Mouse (Mus musculus) forebrain, embryonic 11.5 days (tissue): ENCODE measurements around the gene Wbp11. TPM values are rescaled to one million over a fixed set of nuclear protein-coding genes. Genes with fewer than 3 reads are reported as not detected.

Source experiments
- ATAC-seq: fragments of 200-750 bp; cut with Nextera tagmentation; replicated peaks from 2 replicates; pipeline ENCODE4 v1.8.0; 2017; ENCODE audit warnings: moderate TSS enrichment; ENCODE audit not compliant: low FRiP score
- DNase-seq: peaks from one replicate; pipeline ENCODE4 v3.0.0-alpha.2; 2017; ENCODE audit warnings: low spot score
- H3K27ac ChIP-seq: fragments of 300-500 bp; sonication (generic); 2 replicates; pipeline ENCODE4 v1.5.1; 2014; ENCODE audit warnings: low read depth, low read length
- H3K27me3 ChIP-seq: fragments of 300-500 bp; sonication (generic); 2 replicates; pipeline ENCODE4 v1.6.1; 2014; ENCODE audit warnings: mild to moderate bottlenecking, low read length, mixed read lengths; ENCODE audit not compliant: control insufficient read depth, insufficient read depth
- H3K36me3 ChIP-seq: fragments of 300-500 bp; sonication (generic); 2 replicates; pipeline ENCODE4 v1.6.1; 2014; ENCODE audit warnings: mild to moderate bottlenecking, low read length, moderate library complexity, mixed read lengths; ENCODE audit not compliant: control insufficient read depth, insufficient read depth
- H3K4me1 ChIP-seq: fragments of 300-500 bp; sonication (generic); replicated peaks from 2 replicates; pipeline ENCODE4 v1.6.1; 2014; ENCODE audit warnings: low read length, mixed read lengths; ENCODE audit not compliant: control insufficient read depth, insufficient read depth
- H3K4me2 ChIP-seq: fragments of 300-500 bp; sonication (generic); 2 replicates; pipeline ENCODE4 v1.6.1; 2014; ENCODE audit warnings: low read depth, mild to moderate bottlenecking, low read length, moderate library complexity, mixed read lengths; ENCODE audit not compliant: severe bottlenecking
- H3K4me3 ChIP-seq: fragments of 300-500 bp; sonication (generic); 2 replicates; pipeline ENCODE4 v1.5.1; 2014; ENCODE audit warnings: low read depth, low read length
- H3K9ac ChIP-seq: fragments of 300-500 bp; sonication (generic); 2 replicates; pipeline ENCODE4 v1.6.1; 2014; ENCODE audit warnings: low read length
- H3K9me3 ChIP-seq: fragments of 300-500 bp; sonication (generic); 2 replicates; pipeline ENCODE4 v1.6.1; 2016; ENCODE audit warnings: low read length, mixed read lengths; ENCODE audit not compliant: control insufficient read depth
- WGBS: fragments of 180-500 bp; shearing (Covaris S2); extraction: QIAGEN DNeasy Blood & Tissue Kit; methylation state at CpG from one replicate; pipeline ENCODE4 v1.1.7; 2014; 5-methylcytosine and 5-hydroxymethylcytosine counted together
- polyA plus RNA-seq: library from polyadenylated mRNA; unstranded; fragments of >200 nt; fragmentation: Nextera tagmentation; extraction: Ambion mirVana; gene quantifications from 2 replicates; pipeline ENCODE4 v1.2.1, GENCODE M21; 2014

Gene Wbp11
- 174 and 191 TPM in 2 replicates for polyA plus RNA-seq

GRCm38 (mm10) chr6:136827881-136828561 is at the start of gene Wbp11:
Wbp11 (minus strand) TSS chr6:136828233.
- DNase-seq = peak; percentile 96
- under 1% methylated on average over 45 of the region's 45 CpGs for WGBS

GRCm38 (mm10) chr6:136875670-136876069 is 47.6 kb upstream of the Wbp11 start, which contains the start of gene Mgp:
Mgp (minus strand) TSS chr6:136875823.
- H3K36me3 ChIP-seq = no peaks in the 10 kb centered on the region
- H3K9ac ChIP-seq = no peak within 1 kb of the TSS
- H3K4me3 ChIP-seq = no peak within 1 kb of the TSS
- no peaks in the 10 kb centered on the region for H3K9me3 ChIP-seq
- ATAC-seq (no peak), DNase-seq (no peak)
- H3K27ac ChIP-seq = no peak within 1 kb of the TSS
- no peak within 1 kb of the TSS for H3K4me2 ChIP-seq
- 61% methylated on average over 9 of the region's 9 CpGs for WGBS
- no peaks in the 10 kb centered on the region for H3K4me1 ChIP-seq
- H3K27me3 ChIP-seq = no peaks in the 10 kb centered on the region

More at GRCm38 (mm10) chr6:136827881-136828561, at the start of gene Wbp11:
- Histone ChIP-seq H3K9me3 (no peaks in the 10 kb centered on the region), H3K4me3 (peak within 1 kb of the TSS; percentile 96), H3K4me2 (peak within 1 kb of the TSS; percentile 75), H3K36me3 (no peaks in the 10 kb centered on the region; the same call in 1 of the 2 replicates), H3K4me1 (no peaks in the 10 kb centered on the region; the same call in 1 of the 2 replicates), H3K9ac (peak within 1 kb of the TSS; percentile 98), H3K27ac (0 out of 2 replicates have a peak within 1 kb of the TSS, but pooled peaks have one; percentile 53), H3K27me3 (no peaks in the 10 kb centered on the region)
- peak; percentile 100 for ATAC-seq

- 81% methylated on average over 8 of the region's 8 CpGs for WGBS
- H3K4me2 ChIP-seq = no peak overlapping the region
- no peaks in the 10 kb centered on the region for H3K9me3 ChIP-seq
- no peak overlapping the region for H3K9ac ChIP-seq
- no peak overlapping the region for H3K27ac ChIP-seq
- no peak overlapping the region for H3K4me3 ChIP-seq
- DNase-seq (no peak), ATAC-seq (no peak)
- no peaks in the 10 kb centered on the region for H3K36me3 ChIP-seq
- H3K27me3 ChIP-seq = no peaks in the 10 kb centered on the region
- no peaks in the 10 kb centered on the region for H3K4me1 ChIP-seq
Measured at GRCm38 (mm10) chr6:136874599-136874998, 46.6 kb upstream of the Wbp11 start.

- H3K9ac ChIP-seq = no peak overlapping the region
- H3K27ac ChIP-seq = no peak overlapping the region
- H3K27me3 ChIP-seq = no peaks in the 10 kb centered on the region
- H3K4me3 ChIP-seq = no peak overlapping the region
- no peaks in the 10 kb centered on the region for H3K36me3 ChIP-seq
- H3K9me3 ChIP-seq = no peaks in the 10 kb centered on the region
- ATAC-seq (no peak), DNase-seq (no peak)
- 85% methylated on average over 5 of the region's 5 CpGs for WGBS
- no peak overlapping the region for H3K4me2 ChIP-seq
- no peaks in the 10 kb centered on the region for H3K4me1 ChIP-seq
Measured at GRCm38 (mm10) chr6:136868921-136869320, 40.9 kb upstream of the Wbp11 start.

GRCm38 (mm10) chr6:136866150-136866549 is 38.1 kb upstream of the Wbp11 start:
- 79% methylated on average over 4 of the region's 4 CpGs for WGBS
- H3K4me1 ChIP-seq = no peaks in the 10 kb centered on the region
- H3K4me2 ChIP-seq = no peak overlapping the region
- H3K36me3 ChIP-seq = no peaks in the 10 kb centered on the region
- no peak overlapping the region for H3K9ac ChIP-seq
- no peak overlapping the region for H3K4me3 ChIP-seq
- no peak for ATAC-seq
- no peaks in the 10 kb centered on the region for H3K9me3 ChIP-seq
- no peak overlapping the region for H3K27ac ChIP-seq
- no peaks in the 10 kb centered on the region for H3K27me3 ChIP-seq
- no peak for DNase-seq

- ATAC-seq (no peak), DNase-seq (no peak)
- WGBS = 90% methylated on average over 5 of the region's 5 CpGs
- H3K27me3 ChIP-seq = no peaks in the 10 kb centered on the region
- H3K9ac ChIP-seq = no peak overlapping the region
- no peaks in the 10 kb centered on the region for H3K4me1 ChIP-seq
- no peak overlapping the region for H3K27ac ChIP-seq
- no peak overlapping the region for H3K4me2 ChIP-seq
- H3K4me3 ChIP-seq = no peak overlapping the region
- H3K36me3 ChIP-seq = no peaks in the 10 kb centered on the region
- H3K9me3 ChIP-seq = no peaks in the 10 kb centered on the region
Measured at GRCm38 (mm10) chr6:136865360-136865759, 37.3 kb upstream of the Wbp11 start.

- no peaks in the 10 kb centered on the region for H3K36me3 ChIP-seq
- no peaks in the 10 kb centered on the region for H3K27me3 ChIP-seq
- no peak overlapping the region for H3K4me3 ChIP-seq
- peak; percentile 53; the same call in 1 of the 2 replicates for ATAC-seq
- DNase-seq = no peak
- H3K9me3 ChIP-seq = no peaks in the 10 kb centered on the region
- WGBS = 54% methylated on average over 9 of the region's 9 CpGs
- no peak overlapping the region for H3K4me2 ChIP-seq
- no peak overlapping the region for H3K27ac ChIP-seq
- no peaks in the 10 kb centered on the region for H3K4me1 ChIP-seq
- H3K9ac ChIP-seq = no peak overlapping the region
Measured at GRCm38 (mm10) chr6:136861020-136861419, 33.0 kb upstream of the Wbp11 start.

GRCm38 (mm10) chr6:136858420-136858819 is 30.4 kb upstream of the Wbp11 start:
- ATAC-seq (no peak), DNase-seq (no peak)
- no peak overlapping the region for H3K27ac ChIP-seq
- no peak overlapping the region for H3K9ac ChIP-seq
- H3K4me3 ChIP-seq = no peak overlapping the region
- H3K27me3 ChIP-seq = no peaks in the 10 kb centered on the region
- no peaks in the 10 kb centered on the region for H3K4me1 ChIP-seq
- no peak overlapping the region for H3K4me2 ChIP-seq
- H3K36me3 ChIP-seq = no peaks in the 10 kb centered on the region
- WGBS = 82% methylated on average over 8 of the region's 8 CpGs
- no peaks in the 10 kb centered on the region for H3K9me3 ChIP-seq

- no peaks in the 10 kb centered on the region for H3K36me3 ChIP-seq
- H3K4me1 ChIP-seq = no peaks in the 10 kb centered on the region
- no peaks in the 10 kb centered on the region for H3K9me3 ChIP-seq
- H3K27ac ChIP-seq = no peak overlapping the region
- no peak overlapping the region for H3K4me3 ChIP-seq
- no peak overlapping the region for H3K4me2 ChIP-seq
- ATAC-seq (no peak), DNase-seq (no peak)
- H3K9ac ChIP-seq = no peak overlapping the region
- no peaks in the 10 kb centered on the region for H3K27me3 ChIP-seq
- WGBS = 74% methylated on average over 11 of the region's 11 CpGs
Measured at GRCm38 (mm10) chr6:136857873-136858260, 29.8 kb upstream of the Wbp11 start.
